Mouse (Mus musculus) lung, postnatal 0 days (tissue): ENCODE data around the gene Aox3. TPM values are rescaled to one million over a fixed set of nuclear protein-coding genes. Genes with fewer than 3 reads are reported as not detected.

ENCODE experiments used
- ATAC-seq: fragments of 200-750 bp; cut with Nextera tagmentation; 2 replicates; pipeline ENCODE4 v1.8.0; 2017; ENCODE audit warnings: moderate library complexity
- DNase-seq: peaks from one replicate; pipeline ENCODE4 v3.0.0-alpha.2; 2016; ENCODE audit warnings: low spot score
- H3K27ac ChIP-seq: fragments of 300-500 bp; sonication (generic); 2 replicates; pipeline ENCODE4 v1.5.1; 2014; ENCODE audit warnings: antibody characterized with exemption, mild to moderate bottlenecking, low read length, mixed read lengths
- H3K27me3 ChIP-seq: fragments of 300-500 bp; sonication (generic); replicated peaks from 2 replicates; pipeline ENCODE4 v1.6.1; 2014; ENCODE audit warnings: low read length, mixed read lengths; ENCODE audit not compliant: insufficient read depth
- H3K36me3 ChIP-seq: fragments of 300-500 bp; sonication (generic); 2 replicates; pipeline ENCODE4 v1.6.1; 2014; ENCODE audit warnings: low read length, mixed read lengths; ENCODE audit not compliant: insufficient read depth
- H3K4me1 ChIP-seq: fragments of 300-500 bp; sonication (generic); 2 replicates; pipeline ENCODE4 v1.6.1; 2014; ENCODE audit warnings: antibody characterized with exemption, low read depth, low read length, mixed read lengths; ENCODE audit not compliant: insufficient read depth
- H3K4me2 ChIP-seq: fragments of 300-500 bp; sonication (generic); replicated peaks from 2 replicates; pipeline ENCODE4 v1.6.1; 2014; ENCODE audit warnings: low read depth, mild to moderate bottlenecking, low read length, moderate library complexity, mixed read lengths
- H3K4me3 ChIP-seq: fragments of 300-500 bp; sonication (generic); 2 replicates; pipeline ENCODE4 v1.5.1; 2014; ENCODE audit warnings: low read depth, low read length
- H3K9ac ChIP-seq: fragments of 300-500 bp; sonication (generic); replicated peaks from 2 replicates; pipeline ENCODE4 v1.6.1; 2014; ENCODE audit warnings: low read depth, mild to moderate bottlenecking
- H3K9me3 ChIP-seq: fragments of 300-500 bp; sonication (generic); 2 replicates; pipeline ENCODE4 v1.6.1; 2016; ENCODE audit warnings: low read length, mixed read lengths
- CTCF ChIP-seq: IDR thresholded peaks from 2 replicates; pipeline ENCODE4 v1.5.1; 2016; ENCODE audit warnings: antibody characterized with exemption, mild to moderate bottlenecking
- EP300 ChIP-seq: IDR thresholded peaks from 2 replicates; pipeline ENCODE4 v1.6.1; 2016; ENCODE audit warnings: antibody characterized with exemption, mild to moderate bottlenecking, control low read depth
- WGBS: fragments of 180-500 bp; shearing (Covaris S2); extraction: QIAGEN DNeasy Blood & Tissue Kit; methylation state at CpG from one replicate; pipeline ENCODE4 v1.1.7; 2014; 5-methylcytosine and 5-hydroxymethylcytosine counted together
- polyA plus RNA-seq: library from polyadenylated mRNA; unstranded; fragments of >200 nt; fragmentation: Nextera tagmentation; extraction: Ambion mirVana; gene quantifications from 2 replicates; pipeline ENCODE4 v1.2.1, GENCODE M21; 2015

Gene Aox3
- polyA plus RNA-seq = 9.4 and 9.9 TPM in 2 replicates

DNA sequence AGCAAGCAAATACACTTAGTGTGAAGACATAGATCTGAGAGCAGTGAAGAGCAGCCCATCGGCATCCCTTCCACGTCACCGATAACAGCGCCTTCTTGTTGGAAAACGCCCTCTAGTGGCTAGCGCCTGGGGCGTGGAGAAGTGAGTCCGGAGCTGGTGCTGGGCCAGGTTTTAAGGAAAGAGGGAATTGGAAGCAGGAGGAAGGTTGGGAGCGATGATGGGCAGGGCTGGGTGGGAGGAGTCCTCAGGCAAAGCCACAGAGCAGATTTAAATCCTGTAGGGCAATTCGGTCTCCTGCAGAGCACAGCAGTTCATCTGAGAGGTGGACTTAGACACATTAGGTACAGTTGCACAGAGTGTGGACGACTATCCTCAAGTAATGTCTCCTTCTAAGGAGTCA is at the start of gene Aox3:
Gene Aox3, plus strand, starts transcription at position 251 of the 400 bp plus-strand sequence.
- Histone ChIP-seq H3K9me3 (no peaks in the 10 kb centered on the region), H3K27ac (no peak within 1 kb of the TSS), H3K27me3 (no peaks in the 10 kb centered on the region), H3K9ac (no peak within 1 kb of the TSS), H3K4me3 (no peak within 1 kb of the TSS), H3K4me1 (no peaks in the 10 kb centered on the region), H3K36me3 (no peaks in the 10 kb centered on the region), H3K4me2 (peak within 1 kb of the TSS; percentile 17)
- TF ChIP-seq EP300 (no peak), CTCF (peak; percentile 86)
- 12% methylated on average over 11 of the region's 11 CpGs for WGBS
- DNase-seq = peak; percentile 92
- ATAC-seq = peak; percentile 70

DNA sequence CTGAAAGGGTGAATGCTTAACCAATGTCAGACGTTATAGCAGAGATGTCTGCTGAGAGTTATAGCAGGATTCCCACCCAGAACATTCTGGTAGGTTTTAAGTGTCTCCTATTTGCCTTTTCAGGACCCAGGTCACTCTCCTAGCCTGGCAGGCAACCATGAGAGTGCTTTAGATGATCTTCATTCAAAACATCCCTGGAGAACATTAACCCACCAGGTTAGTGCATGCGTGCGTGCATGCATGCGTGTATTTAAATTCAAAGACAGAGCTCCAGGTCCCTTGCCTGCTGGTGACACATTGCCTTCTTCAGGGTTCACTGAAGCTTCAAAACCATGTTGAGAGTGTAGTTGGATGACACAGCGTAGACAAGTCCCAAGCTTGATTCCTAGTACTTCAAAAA is 47.8 kb upstream of the Aox3 start:
- Histone ChIP-seq H3K27me3 (no peaks in the 10 kb centered on the region), H3K27ac (no peak overlapping the region), H3K4me2 (no peak overlapping the region), H3K36me3 (no peaks in the 10 kb centered on the region), H3K9ac (no peak overlapping the region), H3K9me3 (no peaks in the 10 kb centered on the region), H3K4me3 (no peak overlapping the region), H3K4me1 (no peaks in the 10 kb centered on the region)
- WGBS = 85% methylated on average over 5 of the region's 5 CpGs
- DNase-seq (no peak), ATAC-seq (no peak)
- TF ChIP-seq EP300 (no peak), CTCF (no peak)

DNA sequence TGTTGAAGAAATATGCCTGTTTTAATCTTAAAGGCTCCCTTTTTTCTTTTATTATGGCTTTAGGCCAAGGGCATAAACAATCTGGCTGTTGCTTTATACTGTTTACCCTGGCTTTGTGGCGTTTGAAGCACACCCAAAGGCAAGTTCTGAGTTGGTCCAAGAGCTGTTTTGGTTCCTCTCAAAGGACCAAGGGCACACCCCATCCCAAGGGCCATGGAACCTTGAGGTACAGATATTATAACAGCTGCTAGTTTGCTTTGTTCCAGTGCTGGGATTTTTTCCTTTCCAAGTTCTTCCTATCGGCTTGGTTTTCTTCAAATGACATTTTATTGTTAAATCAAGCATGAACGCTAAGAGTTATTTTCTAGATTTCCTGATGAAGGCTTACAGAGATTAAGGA is 47.3 kb upstream of the Aox3 start:
- TF ChIP-seq CTCF (no peak), EP300 (no peak)
- Histone ChIP-seq H3K9me3 (no peaks in the 10 kb centered on the region), H3K27ac (no peak overlapping the region), H3K4me2 (no peak overlapping the region), H3K9ac (no peak overlapping the region), H3K4me3 (no peak overlapping the region), H3K36me3 (no peaks in the 10 kb centered on the region), H3K27me3 (no peaks in the 10 kb centered on the region), H3K4me1 (no peaks in the 10 kb centered on the region)
- ATAC-seq = no peak
- 64% methylated on average over 3 of the region's 3 CpGs for WGBS
- DNase-seq = no peak

DNA sequence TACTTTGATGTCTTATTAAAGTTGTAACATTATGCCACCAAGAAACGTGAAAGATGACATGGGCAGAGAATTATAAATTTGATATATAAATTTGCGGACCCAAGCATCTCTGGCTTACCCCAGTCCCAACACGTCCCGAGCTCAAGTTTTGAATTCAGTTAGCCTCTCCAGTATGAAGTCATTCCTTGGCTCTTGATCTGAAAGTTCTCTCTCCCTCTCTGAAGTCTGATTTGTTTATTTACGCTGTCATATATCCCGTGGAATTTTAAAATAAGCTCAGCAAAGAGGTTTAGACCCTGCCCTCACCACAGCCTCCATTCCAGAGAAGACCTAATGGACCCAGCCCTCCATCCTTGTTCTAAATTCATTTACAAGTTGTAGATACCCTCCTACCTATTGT is 43.7 kb upstream of the Aox3 start:
- no peak overlapping the region for H3K27ac ChIP-seq
- DNase-seq = no peak
- no peaks in the 10 kb centered on the region for H3K27me3 ChIP-seq
- no peak overlapping the region for H3K4me2 ChIP-seq
- no peak overlapping the region for H3K9ac ChIP-seq
- H3K36me3 ChIP-seq = no peaks in the 10 kb centered on the region
- peaks cover 6% of the 10 kb centered on the region; the same call in 1 of the 2 replicates for H3K4me1 ChIP-seq
- WGBS = 52% methylated on average over 6 of the region's 6 CpGs
- ATAC-seq = 0 out of 2 replicates have a peak, but pooled peaks have one; percentile 19
- H3K4me3 ChIP-seq = no peak overlapping the region
- no peaks in the 10 kb centered on the region for H3K9me3 ChIP-seq
- TF ChIP-seq EP300 (no peak), CTCF (no peak)

DNA sequence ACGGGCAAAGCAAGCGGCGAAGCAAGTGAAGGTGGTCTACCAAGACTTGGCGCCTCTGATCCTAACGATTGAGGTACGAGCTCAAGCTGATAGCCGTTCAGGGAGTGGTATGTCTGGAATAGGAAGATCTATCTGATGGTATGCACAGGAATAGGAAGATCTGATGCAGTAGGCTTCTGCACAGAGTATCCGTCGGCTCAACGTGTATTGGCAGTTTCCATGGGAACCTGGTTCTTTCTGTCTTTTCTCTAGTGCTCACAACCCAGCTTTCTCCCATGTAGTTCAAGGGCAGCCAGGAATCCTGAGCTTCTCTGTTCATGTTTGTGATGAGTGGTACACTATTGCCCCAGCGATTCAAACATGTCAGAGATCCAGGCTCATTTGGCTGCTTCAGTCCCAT is 42.8 kb upstream of the Aox3 start:
- no peak overlapping the region for H3K4me2 ChIP-seq
- no peaks in the 10 kb centered on the region for H3K9me3 ChIP-seq
- no peak overlapping the region for H3K4me3 ChIP-seq
- no peaks in the 10 kb centered on the region for H3K36me3 ChIP-seq
- ATAC-seq (no peak), DNase-seq (no peak)
- H3K9ac ChIP-seq = no peak overlapping the region
- WGBS = 88% methylated on average over 11 of the region's 11 CpGs
- H3K27me3 ChIP-seq = no peaks in the 10 kb centered on the region
- H3K4me1 ChIP-seq = peaks cover 6% of the 10 kb centered on the region; the same call in 1 of the 2 replicates
- TF ChIP-seq EP300 (no peak), CTCF (no peak)
- no peak overlapping the region for H3K27ac ChIP-seq

DNA sequence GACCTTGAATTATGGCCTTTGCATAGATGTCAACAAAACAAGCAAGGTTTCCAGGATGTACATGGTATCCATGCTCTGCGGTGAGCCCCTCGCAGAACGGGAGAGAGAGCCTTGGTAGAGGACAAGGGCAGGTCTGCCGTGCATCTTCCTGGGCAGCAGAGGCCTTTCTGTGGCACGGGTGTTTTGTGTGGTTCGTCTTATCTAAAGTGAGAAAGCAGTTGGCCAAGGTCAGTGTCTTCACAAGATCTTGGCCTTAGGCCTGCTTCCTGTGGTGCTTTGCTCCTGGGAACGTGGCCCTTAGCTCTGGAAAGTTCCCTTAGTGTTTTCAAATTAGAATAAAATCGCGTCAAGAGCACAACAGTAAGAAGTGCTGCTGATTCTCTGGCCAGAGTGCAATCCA is 41.9 kb upstream of the Aox3 start:
- Histone ChIP-seq H3K9me3 (no peaks in the 10 kb centered on the region), H3K27ac (peak overlapping the region; percentile 28; the same call in 1 of the 2 replicates), H3K4me3 (no peak overlapping the region), H3K27me3 (no peaks in the 10 kb centered on the region), H3K36me3 (no peaks in the 10 kb centered on the region), H3K9ac (no peak overlapping the region), H3K4me2 (no peak overlapping the region), H3K4me1 (peaks cover 6% of the 10 kb centered on the region; the same call in 1 of the 2 replicates)
- TF ChIP-seq CTCF = no peak
- ATAC-seq (no peak), DNase-seq (no peak)
- WGBS = 55% methylated on average over 9 of the region's 9 CpGs

DNA sequence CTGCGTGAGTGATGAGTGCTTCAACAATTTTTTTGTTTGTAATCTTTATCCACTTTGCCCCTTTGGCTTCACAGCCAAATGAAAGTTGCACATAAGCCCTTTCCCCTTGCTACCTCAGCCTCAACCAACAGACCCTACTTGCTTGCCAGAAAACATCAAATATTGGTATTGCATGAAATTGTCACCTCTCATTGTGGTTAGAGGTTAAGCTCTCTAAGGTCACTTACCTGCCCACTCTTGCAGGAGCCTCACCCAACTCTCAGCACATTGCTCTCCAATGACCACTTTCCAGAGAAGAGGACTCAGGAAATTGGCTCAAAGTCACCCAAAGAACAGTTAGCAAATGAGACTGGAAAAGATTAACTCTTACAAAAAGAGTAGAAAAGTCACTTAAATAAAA is 41.4 kb upstream of the Aox3 start:
- no peak overlapping the region for H3K9ac ChIP-seq
- H3K4me1 ChIP-seq = peaks cover 6% of the 10 kb centered on the region; the same call in 1 of the 2 replicates
- H3K27ac ChIP-seq = no peak overlapping the region
- DNase-seq (peak; percentile 74), ATAC-seq (peak; percentile 78)
- no peaks in the 10 kb centered on the region for H3K9me3 ChIP-seq
- TF ChIP-seq EP300 = no peak
- TF ChIP-seq CTCF = no peak
- H3K4me3 ChIP-seq = no peak overlapping the region
- no peak overlapping the region for H3K4me2 ChIP-seq
- no peaks in the 10 kb centered on the region for H3K36me3 ChIP-seq
- WGBS = 47% methylated on average over 1 of the region's 1 CpGs
- no peaks in the 10 kb centered on the region for H3K27me3 ChIP-seq
